Mouse (Mus musculus): Measurements from ENCODE around the gene Gstcd.

GRCm38 (mm10) chr3:133091664-133092273 lies at the start of gene Gstcd, which contains the start of gene Ints12:
- TF ChIP-seq MYOD1 (IDR thresholded peaks at IDR 0.05; ENCODE audit: control insufficient read depth, insufficient read length, low read depth) (no peak), USF1 (IDR thresholded peaks at IDR 0.05; ENCODE audit: low read depth) (no peak), MYOG (IDR thresholded peaks at IDR 0.05; ENCODE audit: control insufficient read depth, extremely low read depth, insufficient read length) (no peak)

All from C2C12 (cell line).